Mouse (Mus musculus): Measurements from ENCODE around the gene Gm28360. TPM values are rescaled to one million over a fixed set of nuclear protein-coding genes. Genes with fewer than 3 reads are reported as not detected.
"Not testable (repeated sequence)": the region's sequence is repeated elsewhere in the genome, so short reads cannot be mapped to it uniquely, and the experiment has no call there.

Gm28360 gene
- polyA plus RNA-seq (2015; fragmentation: Nextera tagmentation; extraction: Ambion mirVana), result not detected in 2 replicates

DNA sequence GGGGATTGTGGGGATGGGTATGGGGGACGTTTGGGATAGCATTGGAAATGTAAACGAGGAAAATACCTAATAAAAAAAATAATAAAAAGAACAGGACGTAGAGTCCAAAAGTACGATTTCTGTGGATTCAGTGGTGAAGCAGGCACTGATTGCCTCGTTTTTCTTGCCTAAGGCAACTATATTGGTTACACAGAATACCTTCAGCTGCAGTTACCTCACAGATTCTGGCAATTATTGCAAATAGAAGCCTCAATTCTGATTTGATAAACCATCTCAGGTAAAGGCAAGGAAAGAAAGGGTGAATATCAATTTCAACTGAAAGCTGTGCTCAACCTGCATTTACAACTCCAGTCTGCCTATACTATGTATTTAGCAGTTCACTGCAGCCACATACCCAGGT, at the start of gene Gm28360:
TSS of gene Gm28360 (plus strand) at position 301 of the 400 bp plus-strand sequence.
- ATAC-seq (ENCODE audit: low FRiP score); H3K36me3 ChIP-seq; H3K4me3 ChIP-seq; H3K27ac ChIP-seq; H3K27me3 ChIP-seq; H3K4me2 ChIP-seq; H3K9me3 ChIP-seq; H3K9ac ChIP-seq; H3K4me1 ChIP-seq (replicated peaks): not testable (repeated sequence)
- WGBS, result 70% methylated on average over 5 of the region's 5 CpGs

DNA sequence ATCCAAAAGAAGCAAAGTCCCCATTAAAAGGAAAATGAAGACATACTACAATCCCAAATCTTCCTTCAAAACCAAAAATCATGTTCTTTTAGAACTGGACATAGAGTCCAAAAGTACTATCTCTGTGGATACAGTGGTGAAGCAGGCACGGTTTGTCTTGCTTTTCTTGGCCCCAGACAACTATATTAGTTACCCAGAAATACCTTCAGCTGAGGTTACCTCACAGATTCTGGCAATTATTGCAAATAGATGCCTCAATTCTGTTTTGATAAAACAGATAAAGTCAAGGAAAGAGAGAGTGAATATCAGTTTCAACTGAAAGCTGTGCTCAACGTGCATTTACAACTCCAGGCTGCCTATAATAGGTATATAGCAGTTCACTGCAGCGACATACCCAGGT, 49.0 kb upstream of the Gm28360 start, which contains the start of gene B020011L13Rik:
TSS of gene B020011L13Rik (plus strand) at position 301 of the 400 bp plus-strand sequence.
- H3K9me3 ChIP-seq; H3K4me1 ChIP-seq (replicated peaks); ATAC-seq (ENCODE audit: low FRiP score); H3K4me3 ChIP-seq; H3K27me3 ChIP-seq; H3K4me2 ChIP-seq; H3K9ac ChIP-seq; H3K27ac ChIP-seq; H3K36me3 ChIP-seq: not testable (repeated sequence)
- 70% methylated on average over 3 of the region's 3 CpGs for WGBS

DNA sequence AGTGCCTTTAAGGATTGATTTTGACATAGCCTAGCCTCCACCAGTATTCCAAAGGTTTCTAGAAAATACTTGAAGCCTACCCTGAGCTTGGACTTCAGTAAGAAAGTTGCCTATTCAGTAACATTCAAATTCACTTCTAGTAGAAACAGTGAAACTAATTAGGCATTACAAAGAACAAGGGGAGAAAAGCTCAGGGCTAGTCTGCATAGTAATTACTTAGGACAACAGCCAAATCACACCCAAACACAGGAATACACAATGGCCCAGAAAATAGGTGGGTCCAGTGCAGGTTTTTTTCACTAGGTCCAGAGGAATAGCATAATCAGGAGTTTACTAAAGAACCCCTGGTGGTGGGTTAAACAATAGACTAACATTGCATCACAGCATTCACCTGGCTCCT, 13.6 kb upstream of the Gm28360 start:
- not testable (repeated sequence) for H3K4me2 ChIP-seq; H3K36me3 ChIP-seq; H3K27ac ChIP-seq; H3K4me3 ChIP-seq; H3K9ac ChIP-seq; ATAC-seq (ENCODE audit: low FRiP score); H3K4me1 ChIP-seq (replicated peaks); H3K27me3 ChIP-seq; H3K9me3 ChIP-seq

DNA sequence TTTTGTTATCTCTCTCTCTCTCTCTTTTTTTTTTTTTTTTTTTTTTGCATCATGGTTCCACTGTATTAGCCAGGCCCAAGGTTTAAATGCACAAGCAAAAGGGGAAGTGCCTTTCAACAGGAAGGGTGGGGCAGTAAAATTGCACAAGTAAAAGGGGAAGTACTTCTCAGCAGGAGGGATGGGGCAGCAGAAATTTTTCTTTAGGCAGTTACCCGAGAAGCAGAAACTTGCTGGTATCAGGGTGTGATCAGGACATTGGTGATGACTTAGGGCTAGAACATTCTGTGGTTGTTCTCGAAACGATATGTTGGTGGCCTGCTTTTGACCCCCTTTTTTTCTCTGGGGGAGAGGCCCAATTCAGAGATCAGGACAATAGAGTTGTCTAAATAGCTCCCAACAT, 21.8 kb downstream of the Gm28360 start:
- 89% methylated on average over 3 of the region's 3 CpGs for WGBS
- ATAC-seq (ENCODE audit: low FRiP score), result not testable (repeated sequence)

More for the DNA sequence above, 21.8 kb downstream of the Gm28360 start:
- not testable (repeated sequence) for H3K4me2 ChIP-seq; H3K9ac ChIP-seq; H3K27ac ChIP-seq; H3K27me3 ChIP-seq; H3K4me1 ChIP-seq (replicated peaks); H3K4me3 ChIP-seq; H3K36me3 ChIP-seq
- H3K9me3 ChIP-seq, result peaks cover 13% of the 10 kb centered on the region

Other genes starting within 250 kb of the Gm28360 start
- not detected in 2 replicates for gene Gm28363, start 132.9 kb upstream of the Gm28360 start, polyA plus RNA-seq (2015; fragmentation: Nextera tagmentation; extraction: Ambion mirVana)
- gene B020011L13Rik, start 48.9 kb upstream of the Gm28360 start, polyA plus RNA-seq (2015; fragmentation: Nextera tagmentation; extraction: Ambion mirVana), result not detected in 2 replicates
- gene Gm28168, start 97.9 kb downstream of the Gm28360 start, polyA plus RNA-seq (2015; fragmentation: Nextera tagmentation; extraction: Ambion mirVana), result not detected in 2 replicates
- not detected in 2 replicates for gene Gm7145, start 135.9 kb downstream of the Gm28360 start, polyA plus RNA-seq (2015; fragmentation: Nextera tagmentation; extraction: Ambion mirVana)